Comparison of ENCODE assay signal across 16 mouse cellular contexts in the genomic region with DNA sequence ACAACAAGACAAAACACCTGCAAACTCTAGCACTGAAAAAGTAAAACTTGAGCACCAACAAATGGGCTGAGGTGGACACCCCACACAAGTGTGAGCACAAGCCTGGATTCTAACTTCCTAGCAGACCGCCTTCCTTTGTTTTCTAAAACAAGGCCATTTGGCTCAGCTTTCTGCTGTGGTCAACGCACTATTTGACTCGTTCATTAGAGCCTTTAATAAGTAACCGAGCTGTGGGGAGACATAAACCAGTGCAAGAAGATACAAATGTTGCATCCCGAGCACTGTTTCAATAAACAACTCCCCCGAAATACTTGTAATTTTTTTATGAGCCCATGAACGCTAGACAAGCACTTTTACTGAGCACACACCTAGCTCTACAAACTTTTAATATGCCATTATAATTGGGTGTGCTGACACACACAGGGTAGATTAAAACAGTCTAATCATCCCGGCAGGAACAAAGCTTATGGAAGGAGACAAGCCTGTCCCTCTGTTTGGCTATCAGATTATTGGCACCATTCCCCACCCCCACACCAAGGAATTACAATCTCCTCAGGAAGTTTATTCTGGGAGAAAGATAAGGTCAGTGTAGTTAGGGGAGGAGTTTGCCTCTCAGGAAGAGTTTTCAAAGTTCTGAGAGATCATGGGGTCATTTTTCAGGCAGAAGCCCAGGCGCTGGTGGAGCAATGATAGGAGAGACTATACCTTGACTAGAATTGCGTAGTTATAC. TPM values are rescaled to one million over a fixed set of nuclear protein-coding genes. Genes with fewer than 3 reads are reported as not detected.
DNase-seq lines count a peak whose midpoint lies in the region; ATAC-seq and TF ChIP-seq lines count a peak whose summit lies in the region.
"Had no signal": no experiment of that assay in that cellular context is flagged by ENCODE, and none has a peak within 500 bp of the region (broad histone marks: within the 10 kb centered on the region; RNA-seq: fewer than 3 reads in every experiment).

No protein-coding gene starts in this region.

- WGBS in liver, embryonic 16.5 days (ENCODE audit: insufficient replicate concordance) = 51% methylated on average over 10 of the region's 10 CpGs
- WGBS in liver, postnatal 0 days (ENCODE audit: insufficient replicate concordance) = 47% methylated on average over 10 of the region's 10 CpGs
- WGBS in forebrain, embryonic 11.5 days = 79% methylated on average over 10 of the region's 10 CpGs
- WGBS in hindbrain, embryonic 16.5 days = 74% methylated on average over 10 of the region's 10 CpGs

- no peak overlapping the region for H3K9ac ChIP-seq in liver, embryonic 16.5 days (ENCODE audit: low read depth, low read length)
- no peak overlapping the region for H3K9ac ChIP-seq in liver, postnatal 0 days (replicated peaks)
- no peak overlapping the region for H3K9ac ChIP-seq in forebrain, embryonic 11.5 days (ENCODE audit: low read length)
- H3K9ac ChIP-seq in hindbrain, embryonic 16.5 days (ENCODE audit: low read depth, low read length) = no peak overlapping the region
- H3K9ac ChIP-seq: forebrain, postnatal 0 days; liver, embryonic 14.5 days; midbrain, embryonic 15.5 days; neural tube, embryonic 15.5 days had no signal

- DNase-seq in embryo, embryonic 10.5 days (ENCODE audit: low spot score) = peak; percentile 5
- DNase-seq in embryo, embryonic 10 days (ENCODE audit: low spot score) = no peak
- no peak for DNase-seq in liver, postnatal 0 days
- DNase-seq in lung, adult 18-20 months = peak; percentile 50 to 74
- DNase-seq in frontal cortex, postnatal 25 days (ENCODE audit: low spot score in 2 of 2) = no peak
- no peak for DNase-seq in forebrain, embryonic 11.5 days (ENCODE audit: low spot score)
- DNase-seq: cerebellum, adult 9-11 months; forebrain, postnatal 0 days; right cerebral cortex, postnatal 25 days had no signal

- H3K27me3 ChIP-seq in liver, embryonic 16.5 days (ENCODE audit: control insufficient read depth, insufficient read depth, low read depth, low read length) = no peaks in the 10 kb centered on the region
- no peaks in the 10 kb centered on the region for H3K27me3 ChIP-seq in liver, postnatal 0 days (ENCODE audit: insufficient read depth, low read length)
- no peaks in the 10 kb centered on the region for H3K27me3 ChIP-seq in forebrain, embryonic 11.5 days (ENCODE audit: control insufficient read depth, insufficient read depth, low read length)
- no peaks in the 10 kb centered on the region for H3K27me3 ChIP-seq in hindbrain, embryonic 16.5 days (replicated peaks; ENCODE audit: control insufficient read depth, insufficient read depth, low read length)
- H3K27me3 ChIP-seq: midbrain, embryonic 15.5 days; neural tube, embryonic 15.5 days had no signal

- no peaks in the 10 kb centered on the region; the same call in 1 of the 2 replicates for H3K4me1 ChIP-seq in liver, embryonic 16.5 days (ENCODE audit: control insufficient read depth, low read depth, low read length)
- no peaks in the 10 kb centered on the region; the same call in 1 of the 2 replicates for H3K4me1 ChIP-seq in liver, postnatal 0 days (ENCODE audit: insufficient read depth)
- no peaks in the 10 kb centered on the region for H3K4me1 ChIP-seq in forebrain, embryonic 11.5 days (replicated peaks; ENCODE audit: control insufficient read depth, insufficient read depth, low read length)
- H3K4me1 ChIP-seq in hindbrain, embryonic 16.5 days (ENCODE audit: control insufficient read depth, insufficient read depth, low read depth, low read length) = no peaks in the 10 kb centered on the region
- H3K4me1 ChIP-seq: midbrain, embryonic 15.5 days; neural tube, embryonic 15.5 days had no signal

- H3K36me3 ChIP-seq in liver, embryonic 16.5 days (ENCODE audit: control insufficient read depth, insufficient read depth) = no peaks in the 10 kb centered on the region
- no peaks in the 10 kb centered on the region for H3K36me3 ChIP-seq in liver, postnatal 0 days (replicated peaks; ENCODE audit: insufficient read depth, low read length)
- H3K36me3 ChIP-seq in forebrain, embryonic 11.5 days (ENCODE audit: control insufficient read depth, insufficient read depth, low read length) = no peaks in the 10 kb centered on the region
- H3K36me3 ChIP-seq in hindbrain, embryonic 16.5 days (ENCODE audit: control insufficient read depth, insufficient read depth, low read length) = no peaks in the 10 kb centered on the region
- H3K36me3 ChIP-seq: midbrain, embryonic 15.5 days; neural tube, embryonic 15.5 days had no signal

- ATAC-seq in liver, embryonic 16.5 days (ENCODE audit: low read depth) = peak; percentile 16; the same call in 1 of the 2 replicates
- ATAC-seq in liver, postnatal 0 days = no peak
- ATAC-seq in forebrain, embryonic 11.5 days (replicated peaks; ENCODE audit: low FRiP score) = no peak
- no peak for ATAC-seq in hindbrain, embryonic 16.5 days
- ATAC-seq: forebrain, postnatal 0 days; midbrain, embryonic 15.5 days had no signal

- TF ChIP-seq EP300 in liver, postnatal 0 days (IDR thresholded peaks at IDR 0.05; ENCODE audit: low read depth) = no peak

- H3K9me3 ChIP-seq in liver, embryonic 16.5 days (replicated peaks; ENCODE audit: control insufficient read depth, low read length) = no peaks in the 10 kb centered on the region
- H3K9me3 ChIP-seq in liver, postnatal 0 days (ENCODE audit: low read length) = peaks cover 2% of the 10 kb centered on the region; the same call in 1 of the 2 replicates
- H3K9me3 ChIP-seq in forebrain, embryonic 11.5 days (ENCODE audit: control insufficient read depth, low read length) = no peaks in the 10 kb centered on the region
- 0 out of 2 replicates have a peak, but pooled peaks cover 2% of the 10 kb centered on the region for H3K9me3 ChIP-seq in hindbrain, embryonic 16.5 days (ENCODE audit: control insufficient read depth, low read length)
- H3K9me3 ChIP-seq: midbrain, embryonic 15.5 days; neural tube, embryonic 15.5 days had no signal

- no peak overlapping the region for H3K4me2 ChIP-seq in liver, embryonic 16.5 days (ENCODE audit: low read depth, low read length)
- no peak overlapping the region for H3K4me2 ChIP-seq in liver, postnatal 0 days (ENCODE audit: low read depth, low read length)
- no peak overlapping the region for H3K4me2 ChIP-seq in forebrain, embryonic 11.5 days (ENCODE audit: low read depth, low read length, severe bottlenecking)
- H3K4me2 ChIP-seq in hindbrain, embryonic 16.5 days (ENCODE audit: low read length) = no peak overlapping the region
- H3K4me2 ChIP-seq: midbrain, embryonic 15.5 days; neural tube, embryonic 15.5 days had no signal

- H3K4me3 ChIP-seq in liver, embryonic 16.5 days (ENCODE audit: low read depth, low read length) = no peak overlapping the region
- no peak overlapping the region for H3K4me3 ChIP-seq in liver, postnatal 0 days (ENCODE audit: low read depth, low read length)
- H3K4me3 ChIP-seq in forebrain, embryonic 11.5 days (ENCODE audit: low read depth, low read length) = no peak overlapping the region
- H3K4me3 ChIP-seq in hindbrain, embryonic 16.5 days (ENCODE audit: low read length) = no peak overlapping the region
- H3K4me3 ChIP-seq: midbrain, embryonic 15.5 days; neural tube, embryonic 15.5 days had no signal

- no peak for TF ChIP-seq CTCF in liver, postnatal 0 days (IDR thresholded peaks at IDR 0.05; ENCODE audit: low read depth)

- H3K27ac ChIP-seq in liver, embryonic 16.5 days (ENCODE audit: low read length) = no peak overlapping the region
- H3K27ac ChIP-seq in liver, postnatal 0 days (ENCODE audit: low read depth) = no peak overlapping the region
- H3K27ac ChIP-seq in forebrain, embryonic 11.5 days (ENCODE audit: low read depth, low read length) = no peak overlapping the region
- H3K27ac ChIP-seq in hindbrain, embryonic 16.5 days (ENCODE audit: low read depth, low read length) = no peak overlapping the region
- H3K27ac ChIP-seq: liver, embryonic 14.5 days; midbrain, embryonic 15.5 days; neural tube, embryonic 15.5 days had no signal

RNA-seq across cellular contexts. Expression of gene Vmn1r1, which starts 27.7 kb away (rescaled TPM):
- not detected in 2 replicates for polyA plus RNA-seq in liver, embryonic 16.5 days (2015; fragmentation: Nextera tagmentation; extraction: Ambion mirVana)
- not detected in 2 replicates for polyA plus RNA-seq in liver, postnatal 0 days (2015; fragmentation: Nextera tagmentation; extraction: Ambion mirVana)
- not detected in 2 replicates for polyA plus RNA-seq in forebrain, embryonic 11.5 days (2014; fragmentation: Nextera tagmentation; extraction: Ambion mirVana)
- polyA plus RNA-seq in hindbrain, embryonic 16.5 days (2015; fragmentation: Nextera tagmentation; extraction: Ambion mirVana) = not detected in 2 replicates
- polyA plus RNA-seq: forebrain, postnatal 0 days; heart, embryonic 14.5 days; intestine, embryonic 14.5 days; liver, embryonic 14.5 days; midbrain, embryonic 15.5 days; neural tube, embryonic 15.5 days had no signal

Comparison
In these comparisons a context has a peak if more than half of its experiments do, and no peak if none do; other contexts are left out.
1. DNase-seq: peak in embryo, embryonic 10.5 days (single experiment) and lung, adult 18-20 months (2 of 2); none in embryo, embryonic 10 days (single experiment), liver, postnatal 0 days (single experiment), frontal cortex, postnatal 25 days (0 of 2) and forebrain, embryonic 11.5 days (single experiment).